ENCODE assay signal across 22 mouse cellular contexts in the genomic region with DNA sequence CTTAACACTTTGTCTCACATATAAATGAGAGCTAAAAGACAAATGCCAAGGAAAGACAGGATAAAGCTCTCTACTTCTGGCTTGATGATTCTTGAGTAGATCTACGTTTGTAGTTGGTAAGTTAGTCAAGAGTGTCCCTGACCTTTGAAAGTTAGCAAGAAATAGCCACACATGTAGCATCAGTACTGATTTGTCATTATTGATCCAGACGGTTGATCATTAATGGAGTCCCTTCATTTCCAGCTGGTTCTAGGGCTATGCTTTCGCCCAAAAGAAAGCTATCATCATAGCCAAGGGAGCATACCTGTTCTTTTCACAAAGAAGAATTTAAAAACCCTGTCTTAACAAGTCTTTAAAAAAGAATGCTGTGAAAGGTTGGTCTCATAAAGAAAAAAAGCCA. TPM values are rescaled to one million over a fixed set of nuclear protein-coding genes. Genes with fewer than 3 reads are reported as not detected.
"Had no signal": no experiment of that assay in that cellular context is flagged by ENCODE, and none has a peak within 500 bp of the region (broad histone marks: within the 10 kb centered on the region; RNA-seq: fewer than 3 reads in every experiment).

No protein-coding gene starts in this region.

- H3K27ac ChIP-seq: limb, embryonic 15.5 days; lung, embryonic 15.5 days; macrophage; midbrain, embryonic 10.5 days; midbrain, embryonic 12.5 days; neural tube, embryonic 12.5 days; stomach, embryonic 15.5 days; stomach, postnatal 0 days had no signal

- DNase-seq: lung, adult 2 months; lung, postnatal 14 days; lung, postnatal 36 days; midbrain, embryonic 14.5 days; right cerebral cortex, postnatal 14 days; thymus, adult 2 months; thymus, postnatal 36 days had no signal

- H3K27me3 ChIP-seq: limb, embryonic 15.5 days; lung, embryonic 15.5 days; midbrain, embryonic 12.5 days; neural tube, embryonic 12.5 days; stomach, embryonic 15.5 days had no signal

- H3K4me2 ChIP-seq: limb, embryonic 15.5 days; lung, embryonic 15.5 days; midbrain, embryonic 12.5 days; neural tube, embryonic 12.5 days; stomach, embryonic 15.5 days had no signal

- H3K4me1 ChIP-seq: limb, embryonic 15.5 days; lung, embryonic 15.5 days; midbrain, embryonic 10.5 days; midbrain, embryonic 12.5 days; neural tube, embryonic 12.5 days; stomach, embryonic 15.5 days had no signal

- H3K9ac ChIP-seq: limb, embryonic 15.5 days; lung, embryonic 15.5 days; midbrain, embryonic 12.5 days; neural tube, embryonic 12.5 days; stomach, embryonic 15.5 days had no signal

- H3K9me3 ChIP-seq: limb, embryonic 15.5 days; lung, embryonic 15.5 days; midbrain, embryonic 10.5 days; midbrain, embryonic 12.5 days; neural tube, embryonic 12.5 days; stomach, embryonic 15.5 days had no signal

- ATAC-seq: lung, postnatal 0 days; midbrain, embryonic 16.5 days had no signal

- H3K4me3 ChIP-seq: limb, embryonic 15.5 days; lung, embryonic 15.5 days; midbrain, embryonic 10.5 days; midbrain, embryonic 12.5 days; neural tube, embryonic 12.5 days; stomach, embryonic 15.5 days had no signal

RNA-seq across cellular contexts. Expression of a gene that starts 1.7 kb away (rescaled TPM):
- total RNA-seq: megakaryocyte, adult 5-6 weeks; megakaryocyte-erythroid progenitor cell, adult 5-6 weeks; neutrophil, adult 5-6 weeks had no signal
- polyA plus RNA-seq: macrophage; spleen, adult 2 months; testis, adult 2 months; thymus, adult 2 months had no signal

RNA-seq across cellular contexts. Expression of a gene that starts 56.6 kb away (rescaled TPM):
- total RNA-seq: megakaryocyte-erythroid progenitor cell, adult 5-6 weeks had no signal
- polyA plus RNA-seq: macrophage had no signal
